Mouse (Mus musculus) E14TG2a.4 (cell line): ENCODE data around the gene Rbms1.

ENCODE experiments used
- H3K27me3 ChIP-seq: 2 replicates; pipeline ENCODE4 v1.6.1; 2014; ENCODE audit warnings: low read length, control low read depth; ENCODE audit not compliant: insufficient read depth
- H3K36me3 ChIP-seq: 2 replicates; pipeline ENCODE4 v1.6.1; 2014; ENCODE audit warnings: low read length, control low read depth; ENCODE audit not compliant: insufficient read depth
- H3K4me1 ChIP-seq: replicated peaks from 2 replicates; pipeline ENCODE4 v1.6.1; 2014; ENCODE audit warnings: low read depth, low read length, control low read depth
- H3K4me3 ChIP-seq: replicated peaks from 2 replicates; pipeline ENCODE4 v1.5.1; 2014; ENCODE audit warnings: mild to moderate bottlenecking, low read length
- H3K9me3 ChIP-seq: 2 replicates; pipeline ENCODE4 v1.6.1; 2014; ENCODE audit warnings: low read length, control low read depth
- CTCF ChIP-seq: conservative IDR thresholded peaks from 2 replicates; pipeline ENCODE4 v1.5.1; 2014; ENCODE audit warnings: low read length
- NANOG ChIP-seq: IDR thresholded peaks from 2 replicates; pipeline ENCODE4 v1.6.1; 2014; ENCODE audit warnings: borderline replicate concordance, low read length, mixed read lengths
- POU5F1 ChIP-seq: IDR thresholded peaks from 2 replicates; pipeline ENCODE4 v1.6.1; 2014; ENCODE audit warnings: low read length, borderline replicate concordance

The Rbms1 gene

DNA sequence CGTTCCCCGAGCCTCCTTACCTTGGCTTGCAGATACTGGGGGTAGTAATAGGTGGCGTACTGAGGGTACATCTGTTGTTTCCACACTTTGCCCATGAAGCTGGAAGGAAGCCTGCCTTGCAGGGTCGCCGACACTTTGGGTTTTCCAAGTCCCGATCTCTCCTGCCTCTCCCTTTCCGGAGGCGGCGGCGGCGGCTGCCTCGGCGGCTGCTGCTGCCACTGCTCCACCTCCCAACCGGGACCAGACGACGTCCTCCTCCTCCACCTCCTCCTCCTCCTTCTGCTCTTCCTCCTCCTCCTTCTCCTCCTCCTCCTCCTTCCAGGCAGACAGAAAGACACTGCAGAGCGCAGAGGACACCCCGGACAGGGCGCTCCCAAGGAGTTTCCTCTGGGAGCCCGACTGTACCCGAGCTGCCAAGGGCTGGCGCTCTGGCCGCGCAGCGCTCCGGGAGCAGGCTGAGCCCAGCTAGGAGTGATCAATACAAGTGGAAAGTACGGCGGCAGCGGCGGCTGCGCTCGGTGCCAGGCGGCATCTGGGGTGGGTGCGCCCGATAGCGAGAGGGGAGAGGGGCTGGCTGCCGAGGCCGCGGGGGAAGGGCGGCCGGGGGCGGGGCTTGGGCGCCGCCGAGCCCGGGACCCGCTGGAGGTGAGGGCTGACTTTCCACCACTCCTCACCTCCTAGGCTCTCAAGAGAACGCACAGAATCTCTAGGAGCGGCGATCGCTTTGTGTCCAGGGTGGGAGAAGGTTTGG lies at the start of gene Rbms1:
Gene Rbms1, minus strand, starts transcription at position 522 of the 751 bp plus-strand sequence.
- peaks cover 29% of the 10 kb centered on the region for H3K27me3 ChIP-seq
- peaks cover 14% of the 10 kb centered on the region for H3K4me1 ChIP-seq
- H3K36me3 ChIP-seq: no peaks in the 10 kb centered on the region
- TF ChIP-seq NANOG: no peak
- TF ChIP-seq POU5F1: no peak
- no peak for TF ChIP-seq CTCF
- peak within 1 kb of the TSS; percentile 89 for H3K4me3 ChIP-seq
- no peaks in the 10 kb centered on the region for H3K9me3 ChIP-seq

DNA sequence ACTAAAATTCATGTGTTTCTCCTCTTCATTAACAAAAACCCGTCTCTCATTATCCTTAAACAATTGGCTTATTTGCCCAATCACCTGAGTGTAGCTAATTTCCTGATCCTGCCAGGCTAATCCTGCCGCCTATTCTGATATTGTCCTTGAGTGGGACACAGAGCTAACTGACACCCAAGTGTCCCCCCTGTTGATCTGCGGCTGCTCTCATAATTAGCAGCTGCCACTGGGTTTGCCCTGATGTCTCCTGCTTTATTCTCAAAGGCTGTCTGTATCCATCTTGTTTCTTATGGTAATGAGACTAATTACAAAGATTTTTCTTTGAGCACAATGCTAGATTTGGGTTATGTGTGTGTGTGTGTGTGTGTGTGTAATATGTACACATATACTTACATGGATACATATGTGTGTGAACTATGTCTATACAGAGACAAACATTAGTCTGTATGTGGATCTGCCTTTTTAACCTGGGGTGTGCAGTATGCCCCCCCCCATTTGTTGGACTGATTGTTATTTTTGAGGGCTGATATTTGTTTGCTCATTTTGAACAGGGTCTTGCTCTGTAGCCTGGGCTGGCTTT lies 49.3 kb upstream of the Rbms1 start:
- H3K36me3 ChIP-seq: no peaks in the 10 kb centered on the region
- TF ChIP-seq CTCF (no peak), POU5F1 (no peak), NANOG (no peak)
- H3K4me1 ChIP-seq: no peaks in the 10 kb centered on the region
- no peak overlapping the region for H3K4me3 ChIP-seq
- H3K27me3 ChIP-seq: no peaks in the 10 kb centered on the region
- H3K9me3 ChIP-seq: 0 out of 2 replicates have a peak, but pooled peaks cover 2% of the 10 kb centered on the region

DNA sequence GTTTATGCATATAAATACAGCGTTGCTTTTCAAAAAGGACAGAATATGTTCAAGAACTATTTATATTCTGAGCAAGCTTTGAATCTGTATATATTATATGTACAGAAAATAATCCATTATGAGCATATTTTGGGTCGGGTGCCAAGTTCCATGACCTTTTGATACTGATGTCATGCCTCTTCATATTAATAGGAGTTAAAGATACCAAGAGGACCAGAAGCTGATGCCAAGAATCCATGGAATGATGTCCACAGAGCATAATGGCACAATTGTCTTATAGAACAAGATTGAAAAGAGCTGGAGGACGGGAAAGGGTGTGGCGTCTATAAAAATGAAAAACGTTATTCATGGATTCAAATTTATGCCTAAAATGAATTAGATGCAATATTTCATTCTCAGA lies 23.3 kb upstream of the Rbms1 start:
- Histone ChIP-seq H3K4me1 (no peaks in the 10 kb centered on the region), H3K27me3 (no peaks in the 10 kb centered on the region), H3K9me3 (no peaks in the 10 kb centered on the region), H3K4me3 (no peak overlapping the region), H3K36me3 (no peaks in the 10 kb centered on the region)
- TF ChIP-seq CTCF (no peak), NANOG (no peak), POU5F1 (no peak)

DNA sequence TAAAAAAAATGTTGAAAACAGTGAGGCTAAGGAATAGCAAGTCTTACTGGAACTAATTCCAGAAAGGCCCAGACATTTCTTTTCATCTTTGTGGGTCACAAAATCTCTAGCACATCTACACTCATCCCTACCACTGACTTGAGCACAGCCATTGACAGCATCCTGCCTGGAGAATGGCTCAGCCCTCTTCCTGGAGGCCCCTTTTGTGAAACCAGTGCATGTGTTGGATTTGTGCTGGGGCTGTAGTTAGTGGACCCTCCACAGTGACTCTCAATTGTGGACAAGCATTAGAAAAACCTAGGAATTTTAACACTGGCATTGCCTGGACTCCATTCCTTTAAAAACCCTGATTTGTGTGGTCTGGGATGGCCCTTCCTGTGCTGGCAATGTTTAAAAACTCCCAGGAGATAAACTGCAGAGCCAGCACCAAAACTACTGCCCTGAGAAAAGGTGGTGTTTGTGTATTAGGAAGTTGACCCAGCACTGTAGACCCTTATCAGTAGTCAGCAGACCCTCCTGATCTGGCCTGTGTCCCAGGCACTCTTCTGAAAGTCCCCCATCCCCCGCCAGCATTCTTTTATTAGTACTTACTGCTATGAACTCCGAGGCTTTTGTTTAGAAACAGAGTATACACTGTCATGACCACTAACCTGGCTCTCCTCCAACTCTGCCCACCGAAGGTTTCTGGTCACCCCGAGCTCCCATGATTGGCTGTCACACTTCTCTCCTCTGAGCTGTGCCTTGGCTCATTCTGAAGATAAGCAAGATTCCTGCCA lies 15.7 kb upstream of the Rbms1 start:
- no peaks in the 10 kb centered on the region for H3K36me3 ChIP-seq
- peaks cover 3% of the 10 kb centered on the region; the same call in 1 of the 2 replicates for H3K9me3 ChIP-seq
- H3K4me3 ChIP-seq: no peak overlapping the region
- no peaks in the 10 kb centered on the region for H3K27me3 ChIP-seq
- TF ChIP-seq CTCF (no peak), NANOG (no peak), POU5F1 (no peak)
- H3K4me1 ChIP-seq: no peaks in the 10 kb centered on the region

DNA sequence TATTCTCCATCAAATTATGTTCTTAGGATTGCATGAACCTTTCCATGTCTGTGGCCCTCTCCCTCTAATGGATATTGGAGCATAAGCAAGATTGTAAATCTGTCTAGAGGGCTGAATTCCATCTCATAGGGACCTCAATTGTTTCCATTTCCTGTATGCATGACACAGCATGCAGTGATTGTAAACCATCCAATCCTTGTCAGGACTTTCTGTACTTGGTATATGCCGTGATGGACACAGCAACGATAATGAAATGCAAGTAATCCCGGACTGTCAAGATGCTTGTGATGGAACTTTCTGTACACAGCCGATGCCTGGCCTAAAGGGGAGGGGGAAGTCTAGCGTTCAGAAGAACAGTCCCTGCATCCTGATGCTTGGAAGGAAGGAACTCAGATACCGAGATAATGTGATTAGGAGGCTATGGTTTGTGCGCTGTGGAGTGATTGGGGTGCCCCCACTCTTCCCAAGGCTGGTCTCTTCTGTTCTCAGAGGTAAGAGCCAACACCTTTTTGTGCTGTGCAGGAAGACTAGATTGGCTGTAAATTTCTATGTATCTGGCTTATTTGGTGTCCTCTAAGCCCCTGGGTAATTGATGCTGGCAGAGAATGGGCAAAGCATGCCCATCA lies 9.3 kb upstream of the Rbms1 start:
- TF ChIP-seq CTCF (no peak), NANOG (no peak), POU5F1 (no peak)
- peaks cover 3% of the 10 kb centered on the region; the same call in 1 of the 2 replicates for H3K9me3 ChIP-seq
- H3K27me3 ChIP-seq: no peaks in the 10 kb centered on the region
- H3K4me3 ChIP-seq: no peak overlapping the region
- H3K4me1 ChIP-seq: no peaks in the 10 kb centered on the region
- no peaks in the 10 kb centered on the region for H3K36me3 ChIP-seq

DNA sequence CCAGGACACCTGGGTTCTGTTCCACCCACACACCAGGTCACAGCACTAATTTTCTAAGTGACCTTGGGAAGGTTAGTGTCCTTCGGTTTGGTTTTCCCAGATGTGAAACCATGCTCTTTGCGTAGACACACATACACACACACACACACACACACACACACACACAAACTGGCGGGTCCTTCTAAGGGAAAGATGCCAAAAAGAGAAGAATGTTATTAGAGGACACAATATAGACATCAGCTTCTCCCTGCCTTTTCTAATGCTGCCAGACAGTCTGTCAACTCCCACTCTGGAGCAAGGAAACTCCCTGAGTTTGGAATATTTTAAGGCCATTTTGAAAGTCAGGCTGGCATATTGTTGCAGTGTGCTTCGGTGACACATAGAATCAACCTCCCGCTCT lies 624 bp upstream of the Rbms1 start:
- peaks cover 14% of the 10 kb centered on the region for H3K4me1 ChIP-seq

DNA sequence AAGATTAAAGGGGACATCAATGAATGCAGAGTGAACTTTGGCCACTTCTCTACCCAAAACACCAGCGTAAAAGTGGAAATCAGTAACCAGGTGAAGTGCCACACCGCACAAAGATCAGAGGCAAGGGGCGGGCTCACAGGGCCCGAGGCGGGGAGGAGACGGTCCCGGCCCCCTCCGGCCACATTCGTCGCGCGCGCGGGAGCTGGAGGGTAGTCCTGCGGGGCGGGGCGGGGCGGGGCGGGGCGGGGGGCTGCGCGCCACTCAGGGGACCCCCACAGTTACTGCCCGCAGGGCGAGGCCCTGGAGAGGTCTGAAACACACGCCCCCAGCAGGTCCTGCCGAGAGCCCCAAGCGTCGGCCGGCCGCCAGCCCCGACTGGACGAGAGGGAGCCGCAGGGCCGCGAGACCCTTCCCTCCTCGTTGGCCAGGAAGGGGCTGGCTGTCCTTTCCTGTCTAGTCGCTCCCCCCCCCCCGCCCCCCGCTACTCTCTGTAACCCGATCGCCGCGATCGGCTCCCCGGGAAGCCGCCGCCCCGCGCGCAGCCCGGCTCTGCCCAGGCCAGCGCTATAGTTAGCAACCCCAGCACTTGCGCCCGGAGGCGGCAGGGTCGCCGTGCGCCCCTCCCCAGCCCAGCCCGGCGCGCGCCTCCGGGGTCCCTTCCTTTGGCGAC lies 856 bp downstream of the Rbms1 start:
- peaks cover 29% of the 10 kb centered on the region for H3K27me3 ChIP-seq
- H3K9me3 ChIP-seq: no peaks in the 10 kb centered on the region
- TF ChIP-seq CTCF: no peak
- no peak for TF ChIP-seq POU5F1
- no peak for TF ChIP-seq NANOG
- peaks cover 14% of the 10 kb centered on the region for H3K4me1 ChIP-seq
- H3K36me3 ChIP-seq: no peaks in the 10 kb centered on the region
- H3K4me3 ChIP-seq: peak overlapping the region; percentile 89

More for the DNA sequence above, 624 bp upstream of the Rbms1 start:
- Histone ChIP-seq H3K4me3 (peak overlapping the region; percentile 89), H3K36me3 (no peaks in the 10 kb centered on the region), H3K9me3 (no peaks in the 10 kb centered on the region), H3K27me3 (peaks cover 29% of the 10 kb centered on the region)
- TF ChIP-seq POU5F1 (no peak), NANOG (no peak), CTCF (no peak)

DNA sequence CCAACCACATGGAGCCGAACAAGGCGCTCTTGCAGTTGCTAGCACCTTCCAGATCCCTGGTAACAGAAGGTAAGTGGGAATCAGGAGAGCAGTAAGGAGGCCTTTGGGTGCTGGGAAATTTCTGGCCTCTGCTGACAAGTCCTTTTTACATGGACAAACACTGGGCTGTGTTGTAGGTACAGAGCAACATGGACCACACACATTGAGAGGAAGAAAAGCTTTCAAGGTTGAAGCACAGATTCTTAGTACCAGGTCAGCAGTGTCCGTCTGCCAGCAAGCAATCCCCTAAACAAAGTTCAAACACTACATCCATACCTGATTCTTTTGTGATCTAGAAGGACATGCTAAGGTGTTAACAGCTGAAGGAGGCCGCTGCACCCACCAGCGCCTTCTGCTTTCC lies 1.7 kb downstream of the Rbms1 start:
- no peak overlapping the region for H3K4me3 ChIP-seq
- no peaks in the 10 kb centered on the region for H3K9me3 ChIP-seq
- TF ChIP-seq POU5F1 (no peak), CTCF (no peak), NANOG (no peak)
- H3K4me1 ChIP-seq: peaks cover 14% of the 10 kb centered on the region
- H3K36me3 ChIP-seq: no peaks in the 10 kb centered on the region
- peaks cover 29% of the 10 kb centered on the region for H3K27me3 ChIP-seq
